Mouse (Mus musculus) gastrocnemius, adult 8-10 months (tissue): ENCODE results near the gene Apon. TPM values are rescaled to one million over a fixed set of nuclear protein-coding genes. Genes with fewer than 3 reads are reported as not detected.

Experiments
- total RNA-seq, 4 experiments: library from RNA; stranded (reverse); gene quantifications; 2 replicates each; pipeline ENCODE4 v1.2.4; 2022

The Apon gene
- total RNA-seq, 4 experiments from 2014 or later, result 0.21 TPM; not detected in 3

Other genes with a start within 250 kb of the Apon start
- gene Hsd17b6, start 246.5 kb upstream of the Apon start, total RNA-seq, result not detected
- gene Prim1, start 238.9 kb upstream of the Apon start, total RNA-seq, result 1 to 10 TPM in 1 of 4 experiments, under 1 TPM in 3; 0.40 to 1.0 (median 0.45) TPM
- gene Naca, start 218.5 kb upstream of the Apon start, total RNA-seq, result 100 to 1,000 TPM; 367 to 418 (median 380) TPM
- gene Ptges3, start 195.1 kb upstream of the Apon start, total RNA-seq, result 10 to 100 TPM; 70.5 to 81.9 (median 74.5) TPM
- gene Atp5b, start 170.8 kb upstream of the Apon start, total RNA-seq, result 1,000 to 10,000 TPM; 3,262 to 3,916 (median 3,403) TPM
- 10 to 100 TPM; 11.3 to 13.9 (median 12.6) TPM for gene Baz2a, start 162.5 kb upstream of the Apon start, total RNA-seq
- 10 to 100 TPM; 53.5 to 63.6 (median 60.7) TPM for gene Rbms2, start 73.8 kb upstream of the Apon start, total RNA-seq
- under 1 TPM; 0.36 to 0.97 (median 0.58) TPM for gene Gls2, start 59.6 kb upstream of the Apon start, total RNA-seq
- 10 to 100 TPM; 30.5 to 33.5 (median 32.4) TPM for gene Spryd4, start 42.3 kb upstream of the Apon start, total RNA-seq
- not detected for gene Mip, start 28.3 kb upstream of the Apon start, total RNA-seq
- gene Timeless, start 22.0 kb upstream of the Apon start, total RNA-seq, result 1 to 10 TPM; 1.4 to 1.9 (median 1.7) TPM
- gene Apof, start 14.6 kb downstream of the Apon start, total RNA-seq, result not detected
- gene Stat2, start 16.5 kb downstream of the Apon start, total RNA-seq, result 1 to 10 TPM; 1.6 to 4.5 (median 2.4) TPM
- gene Il23a, start 44.7 kb downstream of the Apon start, total RNA-seq, result not detected
- 1 to 10 TPM; 2.6 to 3.9 (median 3.2) TPM for gene Pan2, start 49.2 kb downstream of the Apon start, total RNA-seq
- gene Cnpy2, start 68.4 kb downstream of the Apon start, total RNA-seq, result 10 to 100 TPM; 51.0 to 56.9 (median 52.2) TPM
- gene Cs, start 83.6 kb downstream of the Apon start, total RNA-seq, result 100 to 1,000 TPM; 491 to 577 (median 541) TPM
- 100 to 1,000 TPM; 409 to 479 (median 445) TPM for gene Coq10a, start 114.9 kb downstream of the Apon start, total RNA-seq
- 10 to 100 TPM; 38.7 to 48.8 (median 43.2) TPM for gene Ankrd52, start 123.0 kb downstream of the Apon start, total RNA-seq
- gene Slc39a5, start 147.1 kb downstream of the Apon start, total RNA-seq, result not detected
- gene Nabp2, start 157.4 kb downstream of the Apon start, total RNA-seq, result 10 to 100 TPM; 59.0 to 70.3 (median 63.5) TPM
- 10 to 100 TPM; 13.6 to 14.7 (median 14.1) TPM for gene Rnf41, start 157.6 kb downstream of the Apon start, total RNA-seq
- gene Smarcc2, start 205.2 kb downstream of the Apon start, total RNA-seq, result 10 to 100 TPM; 45.6 to 53.3 (median 49.5) TPM
- gene Myl6, start 240.0 kb downstream of the Apon start, total RNA-seq, result 100 to 1,000 TPM; 125 to 188 (median 158) TPM
- gene Myl6b, start 244.6 kb downstream of the Apon start, total RNA-seq, result 10 to 100 TPM in 2 of 4 experiments, 1 to 10 TPM in 2; 8.7 to 11.7 (median 10.0) TPM